Mouse (Mus musculus) liver, adult 10 weeks (tissue): ENCODE measurements around the gene Galns. TPM values are rescaled to one million over a fixed set of nuclear protein-coding genes. Genes with fewer than 3 reads are reported as not detected.

Experiments used
- polyA plus RNA-seq: library from polyadenylated mRNA; stranded (reverse); fragments of 350-450 nt; fragmentation: Illumina TruSeq; extraction: RNeasy Lipid Tissue Mini Kit (QIAGEN cat#74804); gene quantifications from one replicate; pipeline ENCODE4 v1.2.3, GENCODE M21; 2014; ENCODE audit warnings: low read depth, low replicate concordance

Gene Galns
- 0.48 TPM for polyA plus RNA-seq

GRCm38 (mm10) chr8:122611295-122612133, at the start of gene Galns, which contains the start of gene Trappc2l:
TSS of gene Galns (minus strand) at chr8:122611463.
TSS of gene Trappc2l (plus strand) at chr8:122611640.

GRCm38 (mm10) chr8:122622727-122623126, 11.5 kb upstream of the Galns start, which contains the start of gene Pabpn1l:
TSS of gene Pabpn1l (minus strand) at chr8:122622739.

GRCm38 (mm10) chr8:122576648-122577022, 34.6 kb downstream of the Galns start, which contains the start of gene Aprt:
TSS of gene Aprt (minus strand) at chr8:122576909.

DNA sequence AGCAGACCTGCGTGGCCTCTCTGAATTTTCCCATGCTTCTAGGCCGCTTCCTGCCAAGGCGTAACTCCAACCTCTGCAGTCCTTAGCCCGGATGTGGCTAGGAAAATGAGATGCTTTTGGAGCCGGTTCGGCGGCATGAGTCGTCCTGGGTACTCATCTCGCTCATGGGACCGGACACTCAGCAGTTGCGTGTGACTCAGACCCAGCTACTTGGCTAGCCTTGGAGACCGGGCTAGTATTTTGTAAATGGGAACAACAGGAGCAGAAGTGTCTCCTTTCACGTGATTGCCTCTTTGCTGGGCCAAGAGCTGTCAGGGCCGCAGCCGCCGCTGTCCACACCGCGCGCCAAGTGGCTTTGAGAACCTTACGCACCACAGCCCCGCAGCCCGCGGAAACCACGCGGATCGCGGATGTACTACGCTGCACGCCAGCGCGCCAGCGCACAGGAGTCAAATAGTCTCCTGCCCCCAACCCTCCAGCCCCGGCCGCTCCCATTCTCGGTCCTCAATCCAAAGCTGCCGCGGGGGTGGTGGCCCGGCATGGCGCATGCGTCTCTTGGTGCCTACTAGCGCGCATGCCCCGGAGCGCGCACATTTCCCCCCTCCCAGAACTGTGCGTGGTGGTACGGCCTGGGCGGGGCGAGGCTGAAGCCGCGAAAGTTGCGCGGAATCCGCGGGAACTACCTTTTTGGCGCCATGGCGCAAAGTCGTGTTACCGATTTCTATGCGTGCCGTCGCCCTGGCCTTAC, 43.7 kb downstream of the Galns start, which contains the start of gene Cdt1:
Gene Cdt1 (plus strand): TSS at position 655 of the 748 bp plus-strand sequence.

DNA sequence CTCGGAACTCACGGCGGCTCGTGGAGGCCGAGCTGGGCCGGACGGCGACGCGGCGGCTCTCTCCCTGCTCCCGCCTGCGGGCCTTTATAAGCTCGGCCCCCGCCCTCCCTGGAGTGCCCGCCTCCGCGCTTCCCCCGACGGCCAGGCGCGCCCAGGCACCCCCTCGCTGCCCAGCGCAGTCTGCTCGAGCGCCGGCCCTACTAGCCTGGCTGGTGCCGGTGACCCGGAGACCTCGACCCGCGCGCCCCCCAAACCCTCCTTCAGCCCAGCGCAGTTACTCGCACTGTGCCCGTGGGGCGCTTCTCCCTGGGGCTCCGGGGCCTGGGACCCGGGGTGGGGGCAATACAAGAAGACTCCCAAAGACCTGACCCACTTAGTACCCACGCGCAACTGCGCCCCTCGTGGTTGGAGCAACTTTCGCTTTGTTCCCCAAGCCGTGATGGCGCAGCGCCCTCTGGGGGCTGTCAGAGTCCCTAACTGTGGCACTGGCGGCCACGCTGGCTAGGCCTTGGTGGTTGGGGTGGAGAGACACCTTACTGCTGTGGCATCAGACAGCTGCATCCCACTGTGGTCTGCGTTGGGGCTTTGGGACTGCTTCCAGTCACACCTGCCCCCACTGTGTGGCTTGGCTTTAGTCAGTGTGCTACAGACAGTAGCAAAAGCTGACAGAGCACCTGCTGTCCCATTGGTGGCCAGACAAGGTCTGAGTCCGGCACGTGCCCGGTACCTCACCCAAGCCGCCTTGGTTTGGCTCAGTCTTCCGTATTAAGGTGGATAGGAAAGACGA, 59.8 kb downstream of the Galns start, which contains the start of gene Piezo1:
Gene Piezo1 (minus strand): TSS at position 65 of the 787 bp plus-strand sequence.

Other genes starting within 250 kb of the Galns start
- 9.1 TPM for gene Zc3h18, start 234.9 kb downstream of the Galns start, polyA plus RNA-seq
- not detected for gene Il17c, start 189.4 kb downstream of the Galns start, polyA plus RNA-seq
- gene Cyba, start 178.5 kb downstream of the Galns start, polyA plus RNA-seq, result not detected
- gene Mvd, start 168.0 kb downstream of the Galns start, polyA plus RNA-seq, result 0.50 TPM
- gene Snai3, start 150.7 kb downstream of the Galns start, polyA plus RNA-seq, result not detected
- gene Rnf166, start 135.4 kb downstream of the Galns start, polyA plus RNA-seq, result 3.4 TPM
- gene Ctu2, start 135.3 kb downstream of the Galns start, polyA plus RNA-seq, result not detected
- gene Piezo1, start 60.1 kb downstream of the Galns start, polyA plus RNA-seq, result 0.19 TPM
- 0.24 TPM for gene Cdt1, start 43.4 kb downstream of the Galns start, polyA plus RNA-seq
- gene Aprt, start 34.6 kb downstream of the Galns start, polyA plus RNA-seq, result 2.4 TPM
- gene Trappc2l, start 177 bp upstream of the Galns start, polyA plus RNA-seq, result 3.3 TPM
- gene Pabpn1l, start 11.3 kb upstream of the Galns start, polyA plus RNA-seq, result not detected
- gene Cbfa2t3, start 87.6 kb upstream of the Galns start, polyA plus RNA-seq, result 0.48 TPM
- gene Acsf3, start 164.0 kb upstream of the Galns start, polyA plus RNA-seq, result 1.9 TPM
- not detected for gene Cdh15, start 236.5 kb upstream of the Galns start, polyA plus RNA-seq